Mouse (Mus musculus) layer of hippocampus, adult 9-10 months (tissue): ENCODE measurements around the gene Mcm2.

ENCODE experiments used
- DNase-seq: peaks from one replicate; pipeline ENCODE4 v3.0.0; 2022; ENCODE audit warnings: low spot score

Gene Mcm2

GRCm38 (mm10) chr6:88926870-88927269 lies 28.3 kb upstream of the Mcm2 start:
- no peak for DNase-seq

GRCm38 (mm10) chr6:88925640-88926205 lies 27.1 kb upstream of the Mcm2 start:
- no peak for DNase-seq

GRCm38 (mm10) chr6:88924502-88925275 lies 26.1 kb upstream of the Mcm2 start:
- no peak for DNase-seq

- DNase-seq = no peak
Observed at GRCm38 (mm10) chr6:88918802-88919201, 20.2 kb upstream of the Mcm2 start.

GRCm38 (mm10) chr6:88916153-88916552 lies 17.6 kb upstream of the Mcm2 start:
- DNase-seq = no peak

- DNase-seq = no peak
Observed at GRCm38 (mm10) chr6:88915510-88915909, 16.9 kb upstream of the Mcm2 start.

GRCm38 (mm10) chr6:88914799-88915198 lies 16.2 kb upstream of the Mcm2 start:
- DNase-seq = no peak

- no peak for DNase-seq
Observed at GRCm38 (mm10) chr6:88913440-88913839, 14.9 kb upstream of the Mcm2 start.

GRCm38 (mm10) chr6:88913022-88913421 lies 14.4 kb upstream of the Mcm2 start:
- DNase-seq = no peak

- no peak for DNase-seq
Observed at GRCm38 (mm10) chr6:88909151-88909550, 10.6 kb upstream of the Mcm2 start.

- DNase-seq = no peak
Observed at GRCm38 (mm10) chr6:88906369-88907108, 8.0 kb upstream of the Mcm2 start.

- DNase-seq = no peak
Observed at GRCm38 (mm10) chr6:88905042-88905441, 6.5 kb upstream of the Mcm2 start.

- DNase-seq = no peak
Observed at GRCm38 (mm10) chr6:88904456-88904974, 5.9 kb upstream of the Mcm2 start.

GRCm38 (mm10) chr6:88903708-88904107 lies 5.1 kb upstream of the Mcm2 start:
- DNase-seq = no peak

- peak; percentile 90 for DNase-seq
Observed at GRCm38 (mm10) chr6:88901947-88902820, 3.6 kb upstream of the Mcm2 start, which contains the start of gene Tpra1. Gene Tpra1, plus strand, starts transcription at chr6:88902251.

GRCm38 (mm10) chr6:88901471-88901870 lies 2.9 kb upstream of the Mcm2 start:
- DNase-seq = no peak

- no peak for DNase-seq
Observed at GRCm38 (mm10) chr6:88899628-88900027, 1.0 kb upstream of the Mcm2 start.

- no peak for DNase-seq
Observed at GRCm38 (mm10) chr6:88899086-88899485, 506 bp upstream of the Mcm2 start.

GRCm38 (mm10) chr6:88897246-88897645 lies 1.3 kb downstream of the Mcm2 start:
- DNase-seq = no peak

GRCm38 (mm10) chr6:88895943-88896342 lies 2.6 kb downstream of the Mcm2 start:
- no peak for DNase-seq

GRCm38 (mm10) chr6:88893559-88893958 lies 5.0 kb downstream of the Mcm2 start:
- DNase-seq = no peak

- no peak for DNase-seq
Observed at GRCm38 (mm10) chr6:88890832-88891231, 7.7 kb downstream of the Mcm2 start.
